ENCODE assay signal across 14 mouse cellular contexts in the genomic region with DNA sequence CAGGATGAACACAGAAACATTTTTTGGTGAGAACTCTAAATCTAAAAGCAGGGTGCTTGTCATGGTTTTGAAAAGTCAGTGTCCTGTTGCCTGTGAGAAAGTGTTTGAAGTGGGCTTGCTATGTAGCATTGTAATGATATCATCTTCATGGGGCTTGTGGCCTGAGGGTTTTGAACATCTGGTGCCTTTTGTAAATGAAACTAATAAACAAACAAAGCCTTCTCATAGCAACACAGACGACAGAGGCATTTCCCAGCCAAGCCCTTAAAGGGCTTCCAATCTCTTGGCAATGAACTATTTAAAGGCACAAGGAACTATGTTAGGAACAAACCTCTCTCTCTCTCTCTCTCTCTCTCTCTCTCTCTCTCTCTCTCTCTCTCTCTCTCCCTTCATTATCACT. TPM values are rescaled to one million over a fixed set of nuclear protein-coding genes. Genes with fewer than 3 reads are reported as not detected.
DNase-seq lines count a peak whose midpoint lies in the region; ATAC-seq and TF ChIP-seq lines count a peak whose summit lies in the region.
"Had no signal": no experiment of that assay in that cellular context is flagged by ENCODE, and none has a peak within 500 bp of the region (broad histone marks: within the 10 kb centered on the region; RNA-seq: fewer than 3 reads in every experiment).

No protein-coding gene starts in this region.

- H3K9me3 ChIP-seq in embryonic facial prominence, embryonic 11.5 days (replicated peaks; ENCODE audit: control insufficient read depth, low read length) = no peaks in the 10 kb centered on the region
- H3K9me3 ChIP-seq in embryonic facial prominence, embryonic 10.5 days = no peaks in the 10 kb centered on the region
- no peaks in the 10 kb centered on the region for H3K9me3 ChIP-seq in limb, embryonic 14.5 days (ENCODE audit: control insufficient read depth, low read length)
- H3K9me3 ChIP-seq in limb, embryonic 10.5 days (replicated peaks) = no peaks in the 10 kb centered on the region
- H3K9me3 ChIP-seq in heart, postnatal 0 days (replicated peaks; ENCODE audit: control insufficient read depth, low read length) = no peaks in the 10 kb centered on the region
- H3K9me3 ChIP-seq: forebrain, embryonic 13.5 days; hindbrain, embryonic 15.5 days had no signal

- peak; percentile 8 for DNase-seq in embryonic facial prominence, embryonic 11.5 days (ENCODE audit: low spot score)
- DNase-seq in embryonic facial prominence, embryonic 10.5 days (ENCODE audit: low spot score) = no peak
- peak; percentile 60 for DNase-seq in limb, embryonic 14.5 days (ENCODE audit: low spot score)
- no peak for DNase-seq in limb, embryonic 10.5 days (ENCODE audit: low spot score)
- DNase-seq in heart, postnatal 0 days (ENCODE audit: low spot score) = peak; percentile 89
- peak; percentile 68 for DNase-seq in lung, postnatal 25 days (ENCODE audit: low spot score)
- DNase-seq in cerebellum, adult 11 months = no peak
- DNase-seq in right cerebral cortex, postnatal 36 days (ENCODE audit: low spot score in 2 of 2) = no peak
- DNase-seq: adrenal gland, postnatal 25 days; cerebellum, adult 9-11 months; layer of hippocampus, postnatal 36 days had no signal

- TF ChIP-seq POLR2A in limb, embryonic 14.5 days (IDR thresholded peaks at IDR 0.05; ENCODE audit: borderline replicate concordance, extremely low read depth, insufficient read depth, insufficient read length) = no peak

- no peak for ATAC-seq in embryonic facial prominence, embryonic 11.5 days (replicated peaks; ENCODE audit: insufficient number of reproducible peaks, low FRiP score, low TSS enrichment, low read depth)
- peak; percentile 53; the same call in 1 of the 2 replicates for ATAC-seq in limb, embryonic 14.5 days (ENCODE audit: low FRiP score, low read depth)
- peak; percentile 80 for ATAC-seq in heart, postnatal 0 days (ENCODE audit: insufficient read depth, low read depth)
- ATAC-seq: forebrain, embryonic 13.5 days had no signal

- no peak overlapping the region for H3K9ac ChIP-seq in embryonic facial prominence, embryonic 11.5 days (replicated peaks; ENCODE audit: low read length)
- H3K9ac ChIP-seq in limb, embryonic 14.5 days (ENCODE audit: low read depth, low read length, severe bottlenecking) = no peak overlapping the region
- no peak overlapping the region for H3K9ac ChIP-seq in heart, postnatal 0 days (replicated peaks; ENCODE audit: low read depth, low read length)
- H3K9ac ChIP-seq: forebrain, embryonic 13.5 days; hindbrain, embryonic 15.5 days had no signal

- H3K4me3 ChIP-seq in embryonic facial prominence, embryonic 11.5 days (ENCODE audit: low read depth, low read length) = no peak overlapping the region
- no peak overlapping the region for H3K4me3 ChIP-seq in embryonic facial prominence, embryonic 10.5 days
- H3K4me3 ChIP-seq in limb, embryonic 14.5 days (replicated peaks; ENCODE audit: low read length) = no peak overlapping the region
- no peak overlapping the region for H3K4me3 ChIP-seq in limb, embryonic 10.5 days
- no peak overlapping the region for H3K4me3 ChIP-seq in heart, postnatal 0 days (ENCODE audit: low read depth, low read length)
- H3K4me3 ChIP-seq: forebrain, embryonic 13.5 days; hindbrain, embryonic 15.5 days had no signal

- TF ChIP-seq CTCF in heart, postnatal 0 days (IDR thresholded peaks at IDR 0.05; ENCODE audit: low read depth) = no peak

- no peak overlapping the region for H3K27ac ChIP-seq in embryonic facial prominence, embryonic 11.5 days (replicated peaks; ENCODE audit: low read depth, low read length)
- no peak overlapping the region for H3K27ac ChIP-seq in embryonic facial prominence, embryonic 10.5 days (replicated peaks)
- H3K27ac ChIP-seq in limb, embryonic 14.5 days (replicated peaks; ENCODE audit: low read depth, low read length) = no peak overlapping the region
- H3K27ac ChIP-seq in limb, embryonic 10.5 days = no peak overlapping the region
- peak overlapping the region; percentile 59 for H3K27ac ChIP-seq in heart, postnatal 0 days (ENCODE audit: low read depth)
- H3K27ac ChIP-seq: forebrain, embryonic 13.5 days; hindbrain, embryonic 15.5 days had no signal

- no peaks in the 10 kb centered on the region for H3K36me3 ChIP-seq in embryonic facial prominence, embryonic 11.5 days (replicated peaks; ENCODE audit: control insufficient read depth, insufficient read depth, low read depth, low read length)
- H3K36me3 ChIP-seq in embryonic facial prominence, embryonic 10.5 days (replicated peaks) = no peaks in the 10 kb centered on the region
- no peaks in the 10 kb centered on the region for H3K36me3 ChIP-seq in limb, embryonic 14.5 days (ENCODE audit: control insufficient read depth, insufficient read depth, low read length)
- no peaks in the 10 kb centered on the region for H3K36me3 ChIP-seq in limb, embryonic 10.5 days
- no peaks in the 10 kb centered on the region for H3K36me3 ChIP-seq in heart, postnatal 0 days (replicated peaks; ENCODE audit: control insufficient read depth, insufficient read depth, low read length)
- H3K36me3 ChIP-seq: hindbrain, embryonic 15.5 days had no signal

- WGBS in embryonic facial prominence, embryonic 11.5 days = 0% methylated on average over 1 of the region's 1 CpGs
- WGBS in embryonic facial prominence, embryonic 10.5 days = 17% methylated on average over 1 of the region's 1 CpGs
- 0% methylated on average over 1 of the region's 1 CpGs for WGBS in limb, embryonic 14.5 days
- WGBS in limb, embryonic 10.5 days = 14% methylated on average over 1 of the region's 1 CpGs
- WGBS in heart, postnatal 0 days = 6% methylated on average over 1 of the region's 1 CpGs

- no peak for TF ChIP-seq EP300 in heart, postnatal 0 days (IDR thresholded peaks at IDR 0.05; ENCODE audit: low read depth)

- no peaks in the 10 kb centered on the region for H3K4me1 ChIP-seq in embryonic facial prominence, embryonic 11.5 days (ENCODE audit: control insufficient read depth, insufficient read depth, low read length)
- H3K4me1 ChIP-seq in embryonic facial prominence, embryonic 10.5 days = no peaks in the 10 kb centered on the region
- H3K4me1 ChIP-seq in limb, embryonic 14.5 days (ENCODE audit: control insufficient read depth, insufficient read depth, low read length) = 0 out of 2 replicates have a peak, but pooled peaks cover 3% of the 10 kb centered on the region
- H3K4me1 ChIP-seq in limb, embryonic 10.5 days = no peaks in the 10 kb centered on the region
- H3K4me1 ChIP-seq in heart, postnatal 0 days (ENCODE audit: control insufficient read depth, insufficient read depth) = peaks cover 10% of the 10 kb centered on the region
- H3K4me1 ChIP-seq: forebrain, embryonic 13.5 days; hindbrain, embryonic 15.5 days had no signal

- no peaks in the 10 kb centered on the region for H3K27me3 ChIP-seq in embryonic facial prominence, embryonic 11.5 days (ENCODE audit: control insufficient read depth, insufficient read depth, low read length)
- H3K27me3 ChIP-seq in embryonic facial prominence, embryonic 10.5 days (replicated peaks; ENCODE audit: low read depth, poor library complexity, severe bottlenecking) = no peaks in the 10 kb centered on the region
- H3K27me3 ChIP-seq in limb, embryonic 14.5 days (ENCODE audit: control insufficient read depth, insufficient read depth, low read length) = no peaks in the 10 kb centered on the region
- H3K27me3 ChIP-seq in limb, embryonic 10.5 days (ENCODE audit: low read depth, poor library complexity, severe bottlenecking) = no peaks in the 10 kb centered on the region
- H3K27me3 ChIP-seq in heart, postnatal 0 days (ENCODE audit: control insufficient read depth, insufficient read depth, low read length) = no peaks in the 10 kb centered on the region
- H3K27me3 ChIP-seq: forebrain, embryonic 13.5 days; hindbrain, embryonic 15.5 days had no signal

- H3K4me2 ChIP-seq in embryonic facial prominence, embryonic 11.5 days (ENCODE audit: low read depth, low read length) = no peak overlapping the region
- no peak overlapping the region for H3K4me2 ChIP-seq in limb, embryonic 14.5 days (replicated peaks; ENCODE audit: low read depth, low read length, severe bottlenecking)
- 0 out of 2 replicates have a peak overlapping the region, but pooled peaks have one; percentile 6 for H3K4me2 ChIP-seq in heart, postnatal 0 days (ENCODE audit: low read depth, low read length)
- H3K4me2 ChIP-seq: forebrain, embryonic 13.5 days; hindbrain, embryonic 15.5 days had no signal

RNA-seq across cellular contexts. Expression of a gene that starts 25.6 kb away (rescaled TPM):
- not detected in 2 replicates for polyA plus RNA-seq in embryonic facial prominence, embryonic 11.5 days (2014; fragmentation: Nextera tagmentation; extraction: Ambion mirVana)
- polyA plus RNA-seq in embryonic facial prominence, embryonic 10.5 days (2016; fragmentation: Nextera tagmentation; extraction: Ambion mirVana) = 0.06 TPM in 1 of 2 replicates, not detected in the other
- polyA plus RNA-seq in limb, embryonic 14.5 days (2012; rRNA removed) = 0.08 and 0.35 TPM in 2 replicates
- not detected in 2 replicates for polyA plus RNA-seq in limb, embryonic 14.5 days (2014; fragmentation: Nextera tagmentation; extraction: Ambion mirVana)
- 0.10 and 0.19 TPM in 2 replicates for polyA plus RNA-seq in limb, embryonic 10.5 days (2016; fragmentation: Nextera tagmentation; extraction: Ambion mirVana)
- not detected in 2 replicates for total RNA-seq in heart, postnatal 0 days (2014; rRNA removed; ENCODE audit: low replicate concordance)
- polyA plus RNA-seq in heart, postnatal 0 days (2015; fragmentation: Nextera tagmentation; extraction: Ambion mirVana) = 0.04 TPM in 1 of 2 replicates, not detected in the other
- total RNA-seq: adrenal gland, postnatal 25 days had no signal
- polyA plus RNA-seq: liver, embryonic 16.5 days had no signal

RNA-seq across cellular contexts. Expression of a gene that starts 35.8 kb away (rescaled TPM):
- polyA plus RNA-seq in embryonic facial prominence, embryonic 11.5 days (2014; fragmentation: Nextera tagmentation; extraction: Ambion mirVana) = 23.1 and 25.9 TPM in 2 replicates
- 20.1 and 20.7 TPM in 2 replicates for polyA plus RNA-seq in embryonic facial prominence, embryonic 10.5 days (2016; fragmentation: Nextera tagmentation; extraction: Ambion mirVana)
- polyA plus RNA-seq in limb, embryonic 14.5 days (2012; rRNA removed) = 46.6 and 51.5 TPM in 2 replicates
- polyA plus RNA-seq in limb, embryonic 14.5 days (2014; fragmentation: Nextera tagmentation; extraction: Ambion mirVana) = 38.9 and 44.0 TPM in 2 replicates
- 16.5 and 23.5 TPM in 2 replicates for polyA plus RNA-seq in limb, embryonic 10.5 days (2016; fragmentation: Nextera tagmentation; extraction: Ambion mirVana)
- 19.3 and 40.9 TPM in 2 replicates for total RNA-seq in heart, postnatal 0 days (2014; rRNA removed; ENCODE audit: low replicate concordance)
- 13.4 and 13.6 TPM in 2 replicates for polyA plus RNA-seq in heart, postnatal 0 days (2015; fragmentation: Nextera tagmentation; extraction: Ambion mirVana)

Comparison
In these comparisons a context has a peak if more than half of its experiments do, and no peak if none do; other contexts are left out.
1. DNase-seq: peak in embryonic facial prominence, embryonic 11.5 days (single experiment), limb, embryonic 14.5 days (single experiment), heart, postnatal 0 days (single experiment) and lung, postnatal 25 days (single experiment); none in embryonic facial prominence, embryonic 10.5 days (single experiment), limb, embryonic 10.5 days (single experiment), cerebellum, adult 11 months (single experiment) and right cerebral cortex, postnatal 36 days (0 of 2).